In genomic region chr2:131242929-131243328, GRCm38 (mm10) we compare ENCODE assay signal across 32 mouse cellular contexts. TPM values are rescaled to one million over a fixed set of nuclear protein-coding genes. Genes with fewer than 3 reads are reported as not detected.
DNase-seq lines count a peak whose midpoint lies in the region; ATAC-seq and TF ChIP-seq lines count a peak whose summit lies in the region.
"Had no signal": no experiment of that assay in that cellular context is flagged by ENCODE, and none has a peak within 500 bp of the region (broad histone marks: within the 10 kb centered on the region; RNA-seq: fewer than 3 reads in every experiment).

No protein-coding gene starts in this region.

- H3K4me3 ChIP-seq in megakaryocyte, embryonic 14.5 days (replicated peaks) = peak overlapping the region; percentile 19
- no peak overlapping the region for H3K4me3 ChIP-seq in liver, embryonic 11.5 days (ENCODE audit: low read depth, low read length)
- no peak overlapping the region for H3K4me3 ChIP-seq in liver, embryonic 14.5 days (ENCODE audit: insufficient read depth in 1 of 2, low read depth in 2 of 2, low read length in 2 of 2)
- H3K4me3 ChIP-seq: embryonic facial prominence, embryonic 10.5 days; embryonic facial prominence, embryonic 13.5 days; erythroblast, embryonic 14.5 days; forebrain, embryonic 12.5 days; forebrain, embryonic 15.5 days; heart, adult 2 months; heart, embryonic 10.5 days; heart, embryonic 13.5 days had no signal

- no peak overlapping the region for H3K4me2 ChIP-seq in liver, embryonic 11.5 days
- H3K4me2 ChIP-seq in liver, embryonic 14.5 days (ENCODE audit: low read depth) = no peak overlapping the region
- H3K4me2 ChIP-seq: embryonic facial prominence, embryonic 13.5 days; forebrain, embryonic 12.5 days; forebrain, embryonic 15.5 days; heart, embryonic 13.5 days; hindbrain, embryonic 14.5 days had no signal

- no peak overlapping the region for H3K9ac ChIP-seq in liver, embryonic 11.5 days (ENCODE audit: low read depth, low read length)
- no peak overlapping the region for H3K9ac ChIP-seq in liver, embryonic 14.5 days (replicated peaks)
- H3K9ac ChIP-seq: embryonic facial prominence, embryonic 13.5 days; forebrain, embryonic 12.5 days; forebrain, embryonic 15.5 days; heart, embryonic 13.5 days; hindbrain, embryonic 14.5 days had no signal

- ATAC-seq in megakaryocyte, adult 5-6 weeks (ENCODE audit: poor library complexity, severe bottlenecking) = no peak
- peak; percentile 68 for ATAC-seq in liver, embryonic 11.5 days (replicated peaks; ENCODE audit: low FRiP score)
- ATAC-seq in liver, embryonic 14.5 days (ENCODE audit: insufficient read depth) = peak; percentile 42; the same call in 1 of the 2 replicates
- ATAC-seq in megakaryocyte-erythroid progenitor cell, adult 5-6 weeks (replicated peaks; ENCODE audit: low FRiP score, low TSS enrichment, poor library complexity, severe bottlenecking) = peak; percentile 80
- ATAC-seq: forebrain, embryonic 15.5 days; hindbrain, postnatal 0 days; Patski had no signal

- H3K27ac ChIP-seq in liver, embryonic 11.5 days (ENCODE audit: low read depth, low read length) = peak overlapping the region; percentile 46
- H3K27ac ChIP-seq in liver, embryonic 14.5 days = no peak overlapping the region
- H3K27ac ChIP-seq: embryonic facial prominence, embryonic 10.5 days; embryonic facial prominence, embryonic 13.5 days; forebrain, embryonic 12.5 days; forebrain, embryonic 15.5 days; heart, adult 2 months; heart, embryonic 10.5 days; heart, embryonic 13.5 days; hindbrain, embryonic 14.5 days; hindbrain, postnatal 0 days had no signal

- H3K9me3 ChIP-seq in megakaryocyte, embryonic 14.5 days = no peaks in the 10 kb centered on the region
- no peaks in the 10 kb centered on the region for H3K9me3 ChIP-seq in liver, embryonic 11.5 days (ENCODE audit: control insufficient read depth, low read length)
- H3K9me3 ChIP-seq in liver, embryonic 14.5 days (ENCODE audit: control insufficient read depth, low read length) = no peaks in the 10 kb centered on the region
- H3K9me3 ChIP-seq: embryonic facial prominence, embryonic 10.5 days; embryonic facial prominence, embryonic 13.5 days; forebrain, embryonic 12.5 days; forebrain, embryonic 15.5 days; G1E; heart, embryonic 10.5 days; heart, embryonic 13.5 days had no signal

- TF ChIP-seq EP300 in liver, embryonic 14.5 days (IDR thresholded peaks at IDR 0.05; ENCODE audit: low read depth) = no peak

- 48% methylated on average over 7 of the region's 7 CpGs for WGBS in liver, embryonic 11.5 days
- 15% methylated on average over 7 of the region's 7 CpGs for WGBS in liver, embryonic 14.5 days (ENCODE audit: insufficient replicate concordance)

- no peaks in the 10 kb centered on the region for H3K27me3 ChIP-seq in megakaryocyte, embryonic 14.5 days (replicated peaks)
- no peaks in the 10 kb centered on the region for H3K27me3 ChIP-seq in liver, embryonic 11.5 days (replicated peaks; ENCODE audit: control insufficient read depth, insufficient read depth, low read length)
- H3K27me3 ChIP-seq in liver, embryonic 14.5 days (ENCODE audit: control insufficient read depth, insufficient read depth, low read length) = no peaks in the 10 kb centered on the region
- H3K27me3 ChIP-seq: CH12.LX; embryonic facial prominence, embryonic 13.5 days; forebrain, embryonic 12.5 days; forebrain, embryonic 15.5 days; heart, embryonic 13.5 days; Patski had no signal

- DNase-seq in liver, embryonic 11.5 days (ENCODE audit: low spot score) = no peak
- no peak for DNase-seq in liver, embryonic 14.5 days (ENCODE audit: low read depth in 3 of 3, low spot score in 3 of 3)
- DNase-seq in kidney, postnatal 4 days = no peak
- DNase-seq in gastrocnemius, adult 18-20 months (ENCODE audit: low spot score) = no peak
- DNase-seq in layer of hippocampus, postnatal 14 days (ENCODE audit: low spot score in 2 of 2) = no peak
- DNase-seq: adrenal gland, postnatal 14 days; B cell, adult 2 months; cerebellum, adult 11 months; cerebellum, adult 2 months; cerebellum, adult 9-11 months; cerebellum, postnatal 25 days; embryo, embryonic 11 days; gastrocnemius, postnatal 10 days; gastrocnemius, postnatal 36 days; heart, adult 2 months; heart, postnatal 14 days; heart, postnatal 4 days had no signal

- TF ChIP-seq CTCF in liver, embryonic 14.5 days (IDR thresholded peaks at IDR 0.05; ENCODE audit: low read depth) = no peak

- H3K36me3 ChIP-seq in megakaryocyte, embryonic 14.5 days (replicated peaks; ENCODE audit: low read length) = peaks cover 98% of the 10 kb centered on the region
- H3K36me3 ChIP-seq in liver, embryonic 11.5 days (ENCODE audit: control insufficient read depth, insufficient read depth, low read length) = peaks cover 40% of the 10 kb centered on the region
- H3K36me3 ChIP-seq in liver, embryonic 14.5 days (replicated peaks; ENCODE audit: control insufficient read depth, insufficient read depth, low read depth) = peaks cover 76% of the 10 kb centered on the region
- H3K36me3 ChIP-seq: forebrain, embryonic 15.5 days had no signal

- peaks cover 98% of the 10 kb centered on the region for H3K4me1 ChIP-seq in megakaryocyte, embryonic 14.5 days
- peaks cover 22% of the 10 kb centered on the region for H3K4me1 ChIP-seq in liver, embryonic 11.5 days (replicated peaks; ENCODE audit: control insufficient read depth, insufficient read depth, low read length)
- peaks cover 5 to 24% of the 10 kb centered on the region in 2 experiments for H3K4me1 ChIP-seq in liver, embryonic 14.5 days (replicated peaks; ENCODE audit: control insufficient read depth in 2 of 2, insufficient read depth in 2 of 2, low read length in 1 of 2)
- H3K4me1 ChIP-seq: embryonic facial prominence, embryonic 10.5 days; embryonic facial prominence, embryonic 13.5 days; forebrain, embryonic 12.5 days; forebrain, embryonic 15.5 days; heart, embryonic 10.5 days; heart, embryonic 13.5 days had no signal

RNA-seq across cellular contexts. Expression of gene Mavs, which starts 9.1 kb away (rescaled TPM):
- 12.8 and 15.6 TPM in 2 replicates for polyA plus RNA-seq in megakaryocyte, embryonic 14.5 days (2012; ENCODE audit: insufficient read depth, low replicate concordance)
- total RNA-seq in megakaryocyte, adult 5-6 weeks (2015) = 17.3 and 20.8 TPM in 2 replicates
- 14.4 and 14.8 TPM in 2 replicates for total RNA-seq in megakaryocyte, adult 5-6 weeks (2017)
- 29.7 and 30.0 TPM in 2 replicates for polyA plus RNA-seq in liver, embryonic 11.5 days (2014; fragmentation: Nextera tagmentation; extraction: Ambion mirVana)
- polyA plus RNA-seq in liver, embryonic 14.5 days (2012; rRNA removed) = 25.9 and 31.5 TPM in 2 replicates
- polyA plus RNA-seq in liver, embryonic 14.5 days (2014; fragmentation: Nextera tagmentation; extraction: Ambion mirVana) = 25.9 and 27.4 TPM in 2 replicates
- 28.8 and 28.9 TPM in 2 replicates for total RNA-seq in megakaryocyte-erythroid progenitor cell, adult 5-6 weeks (2014; fragmentation: Nextera tagmentation)
- total RNA-seq in megakaryocyte-erythroid progenitor cell, adult 5-6 weeks (2017) = 16.9 and 24.8 TPM in 2 replicates
- 10 to 100 TPM; 41.4 to 43.7 TPM for total RNA-seq in gastrocnemius, adult 18-20 months (2021)
- 1 to 10 TPM; 8.4 to 9.9 TPM for total RNA-seq in layer of hippocampus, postnatal 14 days (2021)

RNA-seq across cellular contexts. Expression of gene Pank2, which starts 19.4 kb away (rescaled TPM):
- polyA plus RNA-seq in megakaryocyte, embryonic 14.5 days (2012; ENCODE audit: insufficient read depth, low replicate concordance) = 8.5 and 15.6 TPM in 2 replicates
- 60.1 and 74.2 TPM in 2 replicates for total RNA-seq in megakaryocyte, adult 5-6 weeks (2015)
- total RNA-seq in megakaryocyte, adult 5-6 weeks (2017) = 42.9 and 51.0 TPM in 2 replicates
- polyA plus RNA-seq in liver, embryonic 11.5 days (2014; fragmentation: Nextera tagmentation; extraction: Ambion mirVana) = 37.1 and 41.7 TPM in 2 replicates
- 9.5 and 14.3 TPM in 2 replicates for polyA plus RNA-seq in liver, embryonic 14.5 days (2012; rRNA removed)
- 24.3 and 26.9 TPM in 2 replicates for polyA plus RNA-seq in liver, embryonic 14.5 days (2014; fragmentation: Nextera tagmentation; extraction: Ambion mirVana)
- 47.4 and 52.7 TPM in 2 replicates for total RNA-seq in megakaryocyte-erythroid progenitor cell, adult 5-6 weeks (2014; fragmentation: Nextera tagmentation)
- 56.3 and 94.8 TPM in 2 replicates for total RNA-seq in megakaryocyte-erythroid progenitor cell, adult 5-6 weeks (2017)
- total RNA-seq in gastrocnemius, adult 18-20 months (2021) = 10 to 100 TPM; 18.5 to 24.6 TPM
- 10 to 100 TPM; 58.3 to 60.1 TPM for total RNA-seq in layer of hippocampus, postnatal 14 days (2021)

RNA-seq across cellular contexts. Expression of gene Ap5s1, which starts 36.1 kb away (rescaled TPM):
- 7.7 and 14.6 TPM in 2 replicates for polyA plus RNA-seq in megakaryocyte, embryonic 14.5 days (2012; ENCODE audit: insufficient read depth, low replicate concordance)
- total RNA-seq in megakaryocyte, adult 5-6 weeks (2015) = 13.6 and 14.0 TPM in 2 replicates
- 8.4 and 13.5 TPM in 2 replicates for total RNA-seq in megakaryocyte, adult 5-6 weeks (2017)
- polyA plus RNA-seq in liver, embryonic 11.5 days (2014; fragmentation: Nextera tagmentation; extraction: Ambion mirVana) = 18.1 and 19.2 TPM in 2 replicates
- 19.5 and 20.0 TPM in 2 replicates for polyA plus RNA-seq in liver, embryonic 14.5 days (2012; rRNA removed)
- polyA plus RNA-seq in liver, embryonic 14.5 days (2014; fragmentation: Nextera tagmentation; extraction: Ambion mirVana) = 13.1 and 17.0 TPM in 2 replicates
- 5.9 and 14.7 TPM in 2 replicates for total RNA-seq in megakaryocyte-erythroid progenitor cell, adult 5-6 weeks (2014; fragmentation: Nextera tagmentation)
- 1.9 and 3.3 TPM in 2 replicates for total RNA-seq in megakaryocyte-erythroid progenitor cell, adult 5-6 weeks (2017)
- 10 to 100 TPM; 15.8 to 20.2 TPM for total RNA-seq in gastrocnemius, adult 18-20 months (2021)
- total RNA-seq in layer of hippocampus, postnatal 14 days (2021) = 10 to 100 TPM; 25.4 to 26.2 TPM

RNA-seq across cellular contexts. Expression of gene Spef1, which starts 55.8 kb away (rescaled TPM):
- 1.5 and 1.7 TPM in 2 replicates for polyA plus RNA-seq in megakaryocyte, embryonic 14.5 days (2012; ENCODE audit: insufficient read depth, low replicate concordance)
- 1.5 and 1.8 TPM in 2 replicates for total RNA-seq in megakaryocyte, adult 5-6 weeks (2015)
- total RNA-seq in megakaryocyte, adult 5-6 weeks (2017) = 2.4 and 3.3 TPM in 2 replicates
- polyA plus RNA-seq in liver, embryonic 11.5 days (2014; fragmentation: Nextera tagmentation; extraction: Ambion mirVana) = 1.3 and 1.5 TPM in 2 replicates
- polyA plus RNA-seq in liver, embryonic 14.5 days (2012; rRNA removed) = 2.2 TPM in 2 replicates
- polyA plus RNA-seq in liver, embryonic 14.5 days (2014; fragmentation: Nextera tagmentation; extraction: Ambion mirVana) = 1.3 and 1.4 TPM in 2 replicates
- total RNA-seq in megakaryocyte-erythroid progenitor cell, adult 5-6 weeks (2014; fragmentation: Nextera tagmentation) = 3.7 and 4.1 TPM in 2 replicates
- 1.3 and 2.5 TPM in 2 replicates for total RNA-seq in megakaryocyte-erythroid progenitor cell, adult 5-6 weeks (2017)
- 1 to 10 TPM in 1 of 2 experiments, under 1 TPM in 1; 0.84 to 1.4 TPM for total RNA-seq in gastrocnemius, adult 18-20 months (2021)
- 10 to 100 TPM; 16.2 to 18.0 TPM for total RNA-seq in layer of hippocampus, postnatal 14 days (2021)

RNA-seq across cellular contexts. Expression of gene Cdc25b, which starts 56.2 kb away (rescaled TPM):
- polyA plus RNA-seq in megakaryocyte, embryonic 14.5 days (2012; ENCODE audit: insufficient read depth, low replicate concordance) = 10.8 and 13.1 TPM in 2 replicates
- total RNA-seq in megakaryocyte, adult 5-6 weeks (2015) = 21.5 and 25.5 TPM in 2 replicates
- 29.1 and 35.0 TPM in 2 replicates for total RNA-seq in megakaryocyte, adult 5-6 weeks (2017)
- 76.4 and 85.4 TPM in 2 replicates for polyA plus RNA-seq in liver, embryonic 11.5 days (2014; fragmentation: Nextera tagmentation; extraction: Ambion mirVana)
- polyA plus RNA-seq in liver, embryonic 14.5 days (2012; rRNA removed) = 156 and 166 TPM in 2 replicates
- 184 and 209 TPM in 2 replicates for polyA plus RNA-seq in liver, embryonic 14.5 days (2014; fragmentation: Nextera tagmentation; extraction: Ambion mirVana)
- total RNA-seq in megakaryocyte-erythroid progenitor cell, adult 5-6 weeks (2014; fragmentation: Nextera tagmentation) = 8.7 and 21.6 TPM in 2 replicates
- total RNA-seq in megakaryocyte-erythroid progenitor cell, adult 5-6 weeks (2017) = 5.4 and 19.0 TPM in 2 replicates
- under 1 TPM; 0.78 to 0.95 TPM for total RNA-seq in gastrocnemius, adult 18-20 months (2021)
- total RNA-seq in layer of hippocampus, postnatal 14 days (2021) = 10 to 100 TPM; 17.3 to 20.8 TPM
